Mouse (Mus musculus) skeletal muscle tissue, adult 2 months (tissue): ENCODE data around the gene Depdc5.

ENCODE experiments used
- DNase-seq: peaks from one replicate; pipeline ENCODE4 v3.0.0-alpha.2; 2012; ENCODE audit warnings: low read depth, low spot score

Depdc5 gene

GRCm38 (mm10) chr5:32998783-32999182 lies 135.3 kb downstream of the Depdc5 start:
- no peak for DNase-seq

GRCm38 (mm10) chr5:33001111-33001510 lies 137.6 kb downstream of the Depdc5 start:
- no peak for DNase-seq

DNA sequence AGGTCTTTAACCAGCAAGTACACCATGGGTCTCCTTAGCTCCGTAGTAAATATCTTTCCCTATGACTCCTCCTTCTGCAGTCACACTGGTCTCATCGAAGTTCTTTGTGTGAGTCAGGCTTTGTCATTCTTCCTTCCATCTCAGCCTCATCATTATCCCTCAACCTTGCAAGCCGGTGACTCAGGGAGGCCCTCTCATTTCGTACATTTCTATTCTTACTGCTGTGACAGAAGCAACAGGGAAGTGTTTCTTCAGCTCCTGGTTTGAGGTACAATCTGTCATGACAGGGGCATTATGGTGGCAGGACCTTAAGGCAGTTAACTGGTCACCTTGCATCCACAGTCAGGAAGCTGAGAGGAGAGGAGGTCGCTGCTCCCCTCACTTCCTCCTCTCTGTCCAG lies 139.3 kb downstream of the Depdc5 start:
- no peak for DNase-seq

DNA sequence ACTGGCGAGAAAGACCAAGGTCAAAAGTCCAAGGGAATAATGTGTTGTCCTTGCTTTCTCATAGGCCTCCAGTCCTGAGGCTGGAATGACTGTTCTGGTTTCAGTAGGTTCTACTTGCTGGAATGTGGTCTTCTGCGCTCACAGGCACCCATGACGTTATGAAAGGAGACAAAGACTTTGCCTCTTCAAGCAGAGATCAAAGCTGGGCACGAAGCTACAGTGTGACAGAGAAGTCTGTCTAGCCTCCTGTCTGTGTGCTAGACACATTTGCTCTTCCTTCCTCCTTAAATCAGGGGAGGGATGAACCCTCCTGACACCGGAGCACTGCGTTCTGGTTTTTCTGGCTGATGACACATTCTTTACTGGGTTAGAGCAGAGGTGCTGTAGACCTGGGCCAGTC lies 140.0 kb downstream of the Depdc5 start:
- no peak for DNase-seq

- DNase-seq, result no peak
Measured at GRCm38 (mm10) chr5:33004110-33004509, 140.6 kb downstream of the Depdc5 start.

GRCm38 (mm10) chr5:33005442-33006145 lies 142.1 kb downstream of the Depdc5 start:
- no peak for DNase-seq

DNA sequence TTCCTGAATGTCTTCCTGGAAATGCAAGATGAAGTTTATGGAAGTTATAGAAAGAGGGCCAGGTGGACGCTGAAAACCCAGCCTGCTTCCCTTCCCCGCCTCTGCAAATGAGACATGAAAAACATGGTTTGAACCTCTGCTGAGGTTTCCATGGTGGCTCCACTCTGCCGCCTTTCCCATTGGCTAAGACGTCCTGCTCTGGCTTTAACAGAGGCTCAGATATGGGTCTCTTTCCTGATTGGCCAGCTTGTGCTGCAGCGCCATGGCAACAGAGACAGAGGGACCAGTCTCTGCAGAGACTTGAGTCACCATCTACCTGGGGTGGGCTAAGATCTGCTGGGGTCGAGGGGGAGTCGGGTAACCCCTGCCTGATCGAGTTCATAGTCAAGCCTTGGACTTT lies 143.2 kb downstream of the Depdc5 start:
- DNase-seq, result no peak

GRCm38 (mm10) chr5:33007371-33007770 lies 143.9 kb downstream of the Depdc5 start:
- no peak for DNase-seq

DNA sequence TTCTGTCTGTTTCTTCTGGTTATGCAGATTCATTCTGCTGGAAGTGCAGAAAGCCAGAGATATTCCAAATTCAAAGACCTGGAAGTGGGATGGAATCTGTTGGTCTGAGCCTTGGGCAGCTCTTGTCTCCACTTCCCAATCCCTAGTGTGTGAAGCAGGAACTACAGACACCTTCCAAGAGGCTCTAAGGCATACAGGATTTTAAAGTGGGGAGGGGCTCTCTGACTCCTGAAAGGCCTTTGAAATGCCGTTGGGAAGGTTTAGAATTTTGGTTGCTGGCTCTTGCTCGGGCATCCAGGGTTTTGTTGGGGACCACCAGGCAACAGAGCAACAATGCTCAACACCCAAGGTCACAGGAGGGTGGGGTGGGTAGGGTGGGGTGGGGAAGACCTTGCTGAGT lies 145.8 kb downstream of the Depdc5 start:
- no peak for DNase-seq

GRCm38 (mm10) chr5:33009818-33010812 lies 146.6 kb downstream of the Depdc5 start:
- DNase-seq, result no peak

DNA sequence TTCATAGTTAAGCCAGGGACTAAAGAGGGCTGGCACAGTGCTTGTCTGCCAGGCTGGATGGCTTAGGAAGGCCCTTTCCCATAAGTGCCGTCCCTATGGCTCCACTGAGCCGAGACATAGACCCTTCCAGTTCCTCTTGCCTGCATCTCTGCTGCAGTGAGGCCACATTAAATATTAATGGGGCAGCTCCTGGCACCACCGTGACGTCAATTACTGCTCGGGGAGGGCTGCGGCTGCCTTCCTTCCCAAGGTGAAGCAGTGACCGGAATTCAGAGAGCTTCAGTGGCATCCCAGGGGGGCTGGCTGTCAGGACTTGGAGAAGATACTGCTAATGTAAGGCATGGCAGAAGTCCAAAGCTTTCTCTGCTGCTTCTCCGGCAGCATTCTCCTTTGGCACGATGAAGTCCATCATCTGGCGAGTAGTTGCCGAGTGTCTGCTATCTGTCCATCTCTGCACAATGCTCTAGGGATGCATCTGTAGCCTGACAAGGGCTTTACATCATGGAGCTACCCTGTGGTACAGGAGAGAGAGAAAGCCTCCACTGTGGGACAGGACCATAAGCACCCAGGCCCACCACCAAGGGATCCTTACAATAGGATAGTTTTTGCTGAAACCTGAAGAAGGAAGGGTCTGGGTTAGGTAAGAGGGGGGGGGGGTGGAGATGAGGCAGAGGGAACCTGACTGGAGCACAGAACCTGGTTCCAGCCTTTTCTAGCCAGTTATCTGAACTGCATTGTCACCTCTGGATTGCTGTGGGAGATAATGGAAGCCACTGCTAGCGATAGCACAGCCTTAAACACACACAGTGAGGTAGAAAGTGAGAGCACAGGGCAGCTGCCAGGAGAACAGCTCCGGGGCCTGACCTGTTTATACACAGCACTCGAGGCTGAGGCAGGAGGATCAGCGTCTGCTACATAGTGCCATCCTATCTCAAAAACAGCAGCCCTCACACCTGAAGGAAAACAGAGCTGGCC lies 147.9 kb downstream of the Depdc5 start:
- DNase-seq, result no peak

GRCm38 (mm10) chr5:33014096-33014495 lies 150.6 kb downstream of the Depdc5 start:
- no peak for DNase-seq

DNA sequence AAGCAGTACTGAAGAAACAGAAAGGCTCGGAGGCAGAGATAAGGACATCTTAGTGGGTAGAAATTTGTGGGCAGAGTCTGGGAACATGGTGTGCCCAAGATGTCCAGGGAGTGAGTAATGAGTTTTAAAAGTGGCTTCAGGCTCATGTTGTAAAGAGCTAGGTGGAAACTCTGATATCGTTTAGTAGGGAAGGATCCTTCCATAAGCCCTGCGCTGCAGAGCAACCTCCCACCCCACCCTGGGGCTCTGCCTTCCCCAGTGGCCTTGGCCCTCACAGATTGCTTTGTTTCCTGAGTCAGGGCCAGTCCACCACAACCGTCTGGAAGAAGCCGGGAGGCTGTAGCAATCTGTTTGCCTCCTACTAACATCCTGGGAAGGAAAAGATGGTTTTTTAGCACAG lies 152.1 kb downstream of the Depdc5 start:
- no peak for DNase-seq

DNA sequence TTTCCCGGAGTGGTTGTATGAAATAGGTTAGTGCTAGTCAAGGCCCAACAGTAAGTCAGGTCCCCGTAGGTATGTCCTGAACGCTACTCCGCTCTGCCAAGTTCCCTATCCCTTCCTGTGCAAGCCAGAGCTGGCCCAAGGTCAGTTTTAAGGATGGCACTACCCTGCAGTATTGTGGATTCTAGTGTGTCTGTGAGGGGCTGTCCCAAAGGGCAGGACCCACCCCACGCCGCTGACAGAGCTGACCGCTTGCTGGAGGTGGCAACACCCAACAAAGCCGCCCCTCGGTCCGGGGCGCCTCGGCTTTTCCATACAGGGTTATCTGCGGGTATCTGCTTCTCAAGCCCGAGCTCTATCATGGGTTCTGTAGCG lies 154.7 kb downstream of the Depdc5 start:
- peak; percentile 42 for DNase-seq

GRCm38 (mm10) chr5:33018561-33019425 lies 155.3 kb downstream of the Depdc5 start, which contains the start of gene Ywhah:
Gene Ywhah, plus strand, starts transcription at chr5:33018816.
- peak; percentile 98 for DNase-seq

GRCm38 (mm10) chr5:33019426-33019821 lies 155.9 kb downstream of the Depdc5 start:
- no peak for DNase-seq

- DNase-seq, result no peak
Measured at GRCm38 (mm10) chr5:33021622-33022021, 158.1 kb downstream of the Depdc5 start.

- no peak for DNase-seq
Measured at GRCm38 (mm10) chr5:33023337-33023736, 159.8 kb downstream of the Depdc5 start.

- no peak for DNase-seq
Measured at GRCm38 (mm10) chr5:33024474-33024873, 161.0 kb downstream of the Depdc5 start.

DNA sequence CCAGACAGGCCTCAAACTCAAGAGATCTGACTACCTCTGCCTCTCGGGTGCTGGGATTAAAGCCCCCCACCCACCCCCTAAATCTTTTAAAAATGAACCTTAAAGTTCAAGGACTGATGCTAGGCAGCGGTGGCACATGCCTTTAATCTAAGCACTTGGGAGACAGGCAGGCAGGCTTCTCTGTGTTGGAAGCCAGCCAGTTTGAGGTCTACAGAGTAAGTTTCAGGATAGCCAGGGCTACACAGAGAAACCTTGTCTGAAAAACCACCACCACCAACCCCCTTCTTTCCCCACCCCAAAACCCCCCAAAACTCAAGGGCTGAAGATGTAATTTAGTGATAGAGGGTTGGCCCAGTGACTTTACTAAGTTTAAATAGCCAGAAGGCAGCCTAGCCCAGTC lies 165.2 kb downstream of the Depdc5 start:
- no peak for DNase-seq
